Mouse (Mus musculus): ENCODE measurements around the gene Ccnf. TPM values are rescaled to one million over a fixed set of nuclear protein-coding genes. Genes with fewer than 3 reads are reported as not detected.

Ccnf gene
- polyA plus RNA-seq (2015; fragmentation: Illumina TruSeq; extraction: RNeasy Lipid Tissue Mini Kit (QIAGEN cat#74804); ENCODE audit: insufficient read depth, low replicate concordance) = 6.5 TPM

GRCm38 (mm10) chr17:24251320-24252069 lies at the start of gene Ccnf:
Ccnf (minus strand) TSS chr17:24251484.

DNA sequence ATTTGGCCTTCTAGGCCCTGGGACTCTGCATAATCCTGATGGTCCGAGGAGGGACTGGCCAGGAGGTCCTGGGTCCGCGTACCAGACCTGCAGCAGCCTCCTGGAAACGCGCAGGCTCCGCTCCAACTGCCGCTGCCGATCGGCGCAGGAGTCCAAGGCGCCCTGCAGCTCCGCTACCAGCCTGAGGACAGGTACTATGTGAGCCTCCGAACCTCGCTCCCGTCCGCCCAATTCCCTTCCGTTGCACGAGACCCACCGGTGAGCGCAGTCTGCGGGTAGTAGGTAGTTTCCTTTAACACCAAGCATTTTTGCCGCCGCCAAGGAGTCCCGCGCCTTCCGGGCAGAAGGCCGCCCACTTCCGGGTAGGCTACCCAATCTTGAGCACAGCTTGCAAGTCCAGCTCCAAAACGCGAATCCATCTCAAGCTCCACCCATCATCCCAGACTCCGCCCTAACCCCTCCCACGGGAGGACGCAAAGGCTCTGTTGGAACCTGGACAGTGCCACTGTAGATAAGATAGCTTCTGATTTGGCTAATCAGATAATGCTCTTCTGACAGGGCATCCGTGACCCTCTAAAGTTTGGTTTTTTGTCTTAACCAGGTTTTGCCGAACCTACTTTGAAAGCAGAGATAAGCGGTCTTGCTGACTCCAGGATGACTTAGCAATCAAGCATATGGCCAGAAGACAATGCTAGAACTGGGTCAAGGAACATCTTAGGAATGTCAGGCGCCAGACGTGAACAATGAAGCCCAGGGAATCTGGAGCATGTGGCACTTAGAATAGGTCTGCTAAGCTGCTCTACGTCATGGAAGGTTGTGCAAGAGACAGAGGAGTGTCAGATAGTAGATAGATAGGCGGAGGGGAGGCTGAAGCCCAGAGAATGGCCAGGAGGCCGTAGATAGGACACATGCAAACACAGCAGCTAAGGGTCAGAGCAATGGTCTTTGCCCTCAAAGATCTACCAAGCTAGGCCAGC lies 30.6 kb downstream of the Ccnf start, which contains the start of gene Tedc2:
TSS of gene Tedc2 (minus strand) at position 417 of the 977 bp plus-strand sequence.

DNA sequence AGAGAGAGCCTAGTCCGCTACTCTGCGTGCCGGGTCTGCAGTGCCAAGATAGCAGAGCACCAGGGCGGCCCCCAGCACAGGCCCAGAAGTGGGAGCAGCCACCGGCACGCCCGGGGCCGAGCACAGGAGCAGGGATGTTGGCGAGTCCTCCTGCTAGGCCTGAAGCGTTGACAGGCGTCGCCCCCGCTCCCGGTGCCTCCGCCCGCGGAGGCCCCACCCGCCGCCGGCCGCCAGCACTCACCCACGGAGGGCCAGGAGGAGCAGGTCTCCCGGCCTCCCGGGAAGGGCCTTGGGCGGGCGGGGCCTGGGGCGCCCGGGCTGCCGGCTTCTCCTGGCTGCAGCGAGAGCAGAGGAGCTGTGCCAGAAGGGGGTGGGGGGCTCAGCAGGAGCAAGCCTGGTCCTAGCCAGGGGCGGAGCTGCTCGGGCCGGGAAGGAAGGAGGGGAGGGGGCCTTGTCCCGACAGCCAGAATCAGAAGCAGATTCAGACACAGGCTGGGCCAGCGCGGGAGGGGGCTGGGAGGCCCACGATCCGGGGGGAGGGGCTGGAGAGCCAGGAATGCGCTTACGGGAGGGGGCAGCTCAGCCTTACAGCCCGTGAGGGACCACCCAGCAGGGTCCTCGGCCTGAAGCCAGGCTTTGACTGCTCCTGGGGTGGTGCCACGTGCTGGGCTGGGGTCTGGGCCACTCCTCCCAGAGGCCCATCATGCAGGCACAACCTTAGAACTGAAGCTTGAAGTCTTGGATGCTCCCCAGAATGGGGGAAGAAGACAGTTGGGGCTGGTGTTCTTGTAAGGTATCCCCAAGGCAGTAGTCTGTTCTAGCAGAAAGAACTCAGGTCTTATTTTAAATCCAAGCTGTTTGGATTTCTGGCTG lies 42.0 kb downstream of the Ccnf start, which contains the start of gene Ntn3:
TSS of gene Ntn3 (minus strand) at position 489 of the 873 bp plus-strand sequence.

DNA sequence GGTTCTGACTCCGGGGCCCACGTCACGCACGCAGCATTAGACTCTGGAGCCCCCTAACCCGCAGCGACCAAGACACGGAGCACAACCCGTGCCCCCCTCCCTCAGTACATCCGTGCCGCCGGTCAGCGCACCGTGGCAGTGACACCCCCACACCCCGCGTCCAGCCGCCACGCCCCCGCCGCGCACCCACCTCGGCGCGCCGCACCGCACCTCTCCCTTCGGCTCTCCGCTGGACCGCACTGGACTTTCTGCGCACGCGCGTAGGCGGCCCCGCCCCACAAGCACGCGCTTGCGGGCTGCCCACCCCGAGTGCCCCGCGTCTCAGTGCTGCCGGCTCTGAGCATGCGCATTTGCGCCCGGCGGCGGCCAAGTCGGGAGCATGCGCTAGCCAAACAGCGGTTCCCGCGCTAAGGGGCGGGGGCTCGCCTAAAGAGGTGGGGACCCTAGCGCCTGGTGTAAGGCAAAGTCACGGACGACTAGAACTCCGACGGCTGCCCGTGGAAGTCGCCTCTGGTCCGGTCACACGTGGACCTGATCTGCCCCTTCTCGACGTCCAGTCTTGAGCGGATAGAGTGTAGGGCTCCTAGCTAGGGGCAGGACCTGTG lies 45.9 kb downstream of the Ccnf start, which contains the start of gene Tbc1d24:
TSS of gene Tbc1d24 (minus strand) at position 279 of the 605 bp plus-strand sequence.

Other genes starting within 250 kb of the Ccnf start
- gene Prss27, start 213.3 kb downstream of the Ccnf start, polyA plus RNA-seq (2015; fragmentation: Illumina TruSeq; extraction: RNeasy Lipid Tissue Mini Kit (QIAGEN cat#74804); ENCODE audit: insufficient read depth, low replicate concordance) = not detected
- 19.9 TPM for gene Kctd5, start 178.0 kb downstream of the Ccnf start, polyA plus RNA-seq (2015; fragmentation: Illumina TruSeq; extraction: RNeasy Lipid Tissue Mini Kit (QIAGEN cat#74804); ENCODE audit: insufficient read depth, low replicate concordance)
- gene Pdpk1, start 100.6 kb downstream of the Ccnf start, polyA plus RNA-seq (2015; fragmentation: Illumina TruSeq; extraction: RNeasy Lipid Tissue Mini Kit (QIAGEN cat#74804); ENCODE audit: insufficient read depth, low replicate concordance) = 44.5 TPM
- 10.0 TPM for gene Amdhd2, start 87.7 kb downstream of the Ccnf start, polyA plus RNA-seq (2015; fragmentation: Illumina TruSeq; extraction: RNeasy Lipid Tissue Mini Kit (QIAGEN cat#74804); ENCODE audit: insufficient read depth, low replicate concordance)
- 93.7 TPM for gene Atp6v0c, start 81.8 kb downstream of the Ccnf start, polyA plus RNA-seq (2015; fragmentation: Illumina TruSeq; extraction: RNeasy Lipid Tissue Mini Kit (QIAGEN cat#74804); ENCODE audit: insufficient read depth, low replicate concordance)
- 3.2 TPM for gene Tbc1d24, start 45.9 kb downstream of the Ccnf start, polyA plus RNA-seq (2015; fragmentation: Illumina TruSeq; extraction: RNeasy Lipid Tissue Mini Kit (QIAGEN cat#74804); ENCODE audit: insufficient read depth, low replicate concordance)
- 0.25 TPM for gene Ntn3, start 42.0 kb downstream of the Ccnf start, polyA plus RNA-seq (2015; fragmentation: Illumina TruSeq; extraction: RNeasy Lipid Tissue Mini Kit (QIAGEN cat#74804); ENCODE audit: insufficient read depth, low replicate concordance)
- gene Tedc2, start 30.6 kb downstream of the Ccnf start, polyA plus RNA-seq (2015; fragmentation: Illumina TruSeq; extraction: RNeasy Lipid Tissue Mini Kit (QIAGEN cat#74804); ENCODE audit: insufficient read depth, low replicate concordance) = 5.4 TPM
- gene Abca17, start 99.6 kb upstream of the Ccnf start, polyA plus RNA-seq (2015; fragmentation: Illumina TruSeq; extraction: RNeasy Lipid Tissue Mini Kit (QIAGEN cat#74804); ENCODE audit: insufficient read depth, low replicate concordance) = 0.91 TPM
- 26.4 TPM for gene Abca3, start 100.5 kb upstream of the Ccnf start, polyA plus RNA-seq (2015; fragmentation: Illumina TruSeq; extraction: RNeasy Lipid Tissue Mini Kit (QIAGEN cat#74804); ENCODE audit: insufficient read depth, low replicate concordance)
- gene Rnps1, start 163.1 kb upstream of the Ccnf start, polyA plus RNA-seq (2015; fragmentation: Illumina TruSeq; extraction: RNeasy Lipid Tissue Mini Kit (QIAGEN cat#74804); ENCODE audit: insufficient read depth, low replicate concordance) = 110 TPM
- gene Eci1, start 175.2 kb upstream of the Ccnf start, polyA plus RNA-seq (2015; fragmentation: Illumina TruSeq; extraction: RNeasy Lipid Tissue Mini Kit (QIAGEN cat#74804); ENCODE audit: insufficient read depth, low replicate concordance) = 37.5 TPM
- 8.5 TPM for gene Dnase1l2, start 191.6 kb upstream of the Ccnf start, polyA plus RNA-seq (2015; fragmentation: Illumina TruSeq; extraction: RNeasy Lipid Tissue Mini Kit (QIAGEN cat#74804); ENCODE audit: insufficient read depth, low replicate concordance)
- gene E4f1, start 218.8 kb upstream of the Ccnf start, polyA plus RNA-seq (2015; fragmentation: Illumina TruSeq; extraction: RNeasy Lipid Tissue Mini Kit (QIAGEN cat#74804); ENCODE audit: insufficient read depth, low replicate concordance) = 22.7 TPM
- 18.8 TPM for gene Pgp, start 218.9 kb upstream of the Ccnf start, polyA plus RNA-seq (2015; fragmentation: Illumina TruSeq; extraction: RNeasy Lipid Tissue Mini Kit (QIAGEN cat#74804); ENCODE audit: insufficient read depth, low replicate concordance)
- 0.26 TPM for gene Bricd5, start 222.4 kb upstream of the Ccnf start, polyA plus RNA-seq (2015; fragmentation: Illumina TruSeq; extraction: RNeasy Lipid Tissue Mini Kit (QIAGEN cat#74804); ENCODE audit: insufficient read depth, low replicate concordance)
- 19.8 TPM for gene Mlst8, start 227.6 kb upstream of the Ccnf start, polyA plus RNA-seq (2015; fragmentation: Illumina TruSeq; extraction: RNeasy Lipid Tissue Mini Kit (QIAGEN cat#74804); ENCODE audit: insufficient read depth, low replicate concordance)
- 0.08 TPM for gene Caskin1, start 237.1 kb upstream of the Ccnf start, polyA plus RNA-seq (2015; fragmentation: Illumina TruSeq; extraction: RNeasy Lipid Tissue Mini Kit (QIAGEN cat#74804); ENCODE audit: insufficient read depth, low replicate concordance)